Mouse (Mus musculus) liver, adult 2 months (tissue): ENCODE data around the gene Neurog2. TPM values are rescaled to one million over a fixed set of nuclear protein-coding genes. Genes with fewer than 3 reads are reported as not detected.
A peak's percentile ranks its signal among the peaks of the same experiment; 100 is the strongest.

Experiments
- DNase-seq: peaks from one replicate; pipeline ENCODE4 v3.0.0-alpha.2; 2011; ENCODE audit warnings: low read depth, low spot score; ENCODE audit errors: extremely low read depth
- H3K27ac ChIP-seq: fragments of 200-500 bp; replicated peaks from 2 replicates; pipeline ENCODE4 v1.5.1; 2012; ENCODE audit warnings: low read depth, mild to moderate bottlenecking, control low read depth, inconsistent platforms, low read length; ENCODE audit not compliant: insufficient read depth
- H3K27me3 ChIP-seq: fragments of 200-500 bp; 2 replicates; pipeline ENCODE4 v1.6.1; 2012; ENCODE audit warnings: mild to moderate bottlenecking, moderate library complexity, low read length, inconsistent platforms; ENCODE audit not compliant: control insufficient read depth, insufficient read depth
- H3K36me3 ChIP-seq: fragments of 200-500 bp; 2 replicates; pipeline ENCODE4 v1.6.1; 2012; ENCODE audit warnings: low read length, inconsistent platforms; ENCODE audit not compliant: control insufficient read depth, insufficient read depth
- H3K4me1 ChIP-seq: fragments of 200-500 bp; 2 replicates; pipeline ENCODE4 v1.6.1; 2011; ENCODE audit warnings: low read length; ENCODE audit not compliant: control insufficient read depth, insufficient read depth
- H3K4me3 ChIP-seq: fragments of 200-500 bp; 2 replicates; pipeline ENCODE4 v1.5.1; 2011; ENCODE audit warnings: low read depth, mild to moderate bottlenecking, control low read depth, low read length, moderate library complexity; ENCODE audit not compliant: insufficient read depth
- H3K79me2 ChIP-seq: fragments of 200-500 bp; 2 replicates; pipeline ENCODE4 v1.6.1; 2012; ENCODE audit warnings: inconsistent platforms, mild to moderate bottlenecking, low read length, moderate library complexity; ENCODE audit not compliant: control insufficient read depth, insufficient read depth
- H3K9ac ChIP-seq: fragments of 200-500 bp; 2 replicates; pipeline ENCODE4 v1.6.1; 2012; ENCODE audit warnings: low read depth, mild to moderate bottlenecking, control low read depth, inconsistent platforms, low read length
- CTCF ChIP-seq: fragments of 200-500 bp; IDR thresholded peaks from 2 replicates; pipeline ENCODE4 v1.5.1; 2011; ENCODE audit warnings: low read depth, low read length, control low read depth
- POLR2A ChIP-seq: fragments of 200-500 bp; IDR thresholded peaks from 2 replicates; pipeline ENCODE4 v1.6.1; 2011; ENCODE audit warnings: low read length, control low read depth; ENCODE audit not compliant: insufficient read depth; ENCODE audit errors: extremely low read depth
- WGBS: fragments of 180-500 bp; shearing (Covaris S2); methylation state at CpG from one replicate; pipeline ENCODE4 v1.1.7; 2018; 5-methylcytosine and 5-hydroxymethylcytosine counted together
- polyA plus RNA-seq: library from polyadenylated mRNA; depleted of rRNA; stranded (reverse); fragments of >200 nt; gene quantifications from 2 replicates; pipeline ENCODE4 v1.2.3, GENCODE M21; 2012
- total RNA-seq: library from RNA; depleted of rRNA; stranded (reverse); fragments of >200 nt; gene quantifications from 2 replicates; pipeline ENCODE4 v1.2.3, GENCODE M21; 2014

Gene Neurog2
- total and polyA plus RNA-seq, 2 experiments, result not detected

DNA sequence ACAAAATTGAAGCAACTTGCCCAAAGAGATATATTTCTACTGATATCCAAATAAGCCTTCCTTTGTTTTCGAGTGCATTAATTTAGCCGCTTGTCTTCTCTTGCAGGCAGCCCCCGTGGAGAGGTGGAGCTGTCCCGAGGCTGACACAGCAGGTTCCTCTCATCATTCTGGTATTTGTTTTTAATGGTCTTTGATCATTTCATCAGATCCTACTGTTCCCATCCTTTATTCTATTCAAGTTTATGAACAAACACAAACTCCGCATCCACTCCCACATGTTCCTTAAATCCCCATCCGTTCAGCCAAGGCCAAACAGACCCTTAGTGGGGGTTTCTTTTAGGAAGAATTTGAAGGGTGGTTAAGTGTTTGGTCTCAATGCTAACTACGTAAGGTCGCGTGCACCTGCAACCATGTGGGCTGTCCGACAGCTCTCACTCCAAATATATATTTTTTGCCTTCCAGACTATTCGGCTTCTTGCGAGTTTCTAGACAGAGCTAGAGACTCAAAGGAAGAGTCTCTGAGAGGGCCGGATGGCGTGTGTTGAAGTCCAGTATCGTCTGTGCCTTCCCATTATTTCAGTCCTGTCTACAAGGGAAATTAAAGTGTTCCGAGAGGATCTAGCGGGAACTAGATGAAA lies 2.1 kb upstream of the Neurog2 start:
- 13% methylated on average over 17 of the region's 17 CpGs for WGBS
- TF ChIP-seq POLR2A, result no peak
- TF ChIP-seq CTCF, result no peak
- Histone ChIP-seq H3K36me3 (no peaks in the 10 kb centered on the region), H3K4me3 (no peak overlapping the region), H3K27ac (no peak overlapping the region), H3K27me3 (peaks cover 44% of the 10 kb centered on the region), H3K9ac (no peak overlapping the region), H3K4me1 (peaks cover 10% of the 10 kb centered on the region; the same call in 1 of the 2 replicates), H3K79me2 (no peaks in the 10 kb centered on the region)
- no peak for DNase-seq

DNA sequence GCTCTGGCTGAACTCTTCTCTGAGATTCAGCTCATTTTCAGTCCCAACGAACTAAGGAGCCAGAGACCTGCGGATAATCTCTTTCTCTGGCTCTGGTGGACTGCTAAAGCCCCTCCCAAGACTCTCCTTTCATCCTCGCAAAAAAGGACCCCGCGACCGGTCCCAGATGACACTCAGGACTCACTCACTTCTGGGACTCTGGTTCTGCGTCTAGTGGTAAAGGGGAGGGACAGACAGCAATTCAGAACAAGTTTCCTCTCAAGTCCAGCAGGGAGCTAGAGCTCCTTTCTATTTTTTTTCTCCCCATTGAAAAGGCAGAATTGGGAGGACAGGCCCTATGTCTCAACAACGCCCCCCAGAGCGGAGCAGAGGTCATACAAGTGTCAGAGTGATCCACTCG lies 1.4 kb upstream of the Neurog2 start:
- no peak for TF ChIP-seq CTCF
- no peak for TF ChIP-seq POLR2A
- H3K27me3 ChIP-seq, result peaks cover 42% of the 10 kb centered on the region
- WGBS, result 5% methylated on average over 10 of the region's 10 CpGs

DNA sequence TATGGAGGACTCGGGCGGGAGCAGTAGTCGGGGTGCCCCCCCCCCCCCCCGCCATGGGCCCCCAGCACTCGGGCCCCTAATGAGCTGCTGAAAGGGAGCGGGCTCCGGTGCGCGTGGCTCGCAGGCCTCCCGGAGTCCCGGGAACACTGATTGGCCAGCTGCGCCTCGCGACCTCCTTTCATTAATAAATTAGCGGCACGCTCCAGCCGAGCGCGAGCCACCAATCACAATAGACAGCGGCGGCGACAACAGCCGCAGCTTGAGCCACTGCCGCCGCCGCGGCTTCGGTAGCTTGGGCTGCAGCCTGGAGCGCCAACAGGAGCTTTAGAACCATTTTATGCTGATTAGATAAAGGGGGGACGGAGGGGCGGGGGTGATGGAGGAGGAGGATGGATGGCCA lies 404 bp upstream of the Neurog2 start:
- H3K79me2 ChIP-seq, result no peaks in the 10 kb centered on the region
- H3K27ac ChIP-seq, result no peak overlapping the region
- WGBS, result 1% methylated on average over 32 of the region's 32 CpGs
- no peak for DNase-seq
- peaks cover 10% of the 10 kb centered on the region; the same call in 1 of the 2 replicates for H3K4me1 ChIP-seq
- H3K27me3 ChIP-seq, result peaks cover 36% of the 10 kb centered on the region
- TF ChIP-seq POLR2A (no peak), CTCF (no peak)
- H3K4me3 ChIP-seq, result peak overlapping the region; percentile 47; the same call in 1 of the 2 replicates
- H3K36me3 ChIP-seq, result no peaks in the 10 kb centered on the region
- no peak overlapping the region for H3K9ac ChIP-seq

More for the DNA sequence above, 1.4 kb upstream of the Neurog2 start:
- Histone ChIP-seq H3K4me3 (no peak overlapping the region), H3K9ac (no peak overlapping the region), H3K79me2 (no peaks in the 10 kb centered on the region), H3K36me3 (no peaks in the 10 kb centered on the region), H3K4me1 (peaks cover 10% of the 10 kb centered on the region; the same call in 1 of the 2 replicates), H3K27ac (no peak overlapping the region)
- DNase-seq, result no peak

DNA sequence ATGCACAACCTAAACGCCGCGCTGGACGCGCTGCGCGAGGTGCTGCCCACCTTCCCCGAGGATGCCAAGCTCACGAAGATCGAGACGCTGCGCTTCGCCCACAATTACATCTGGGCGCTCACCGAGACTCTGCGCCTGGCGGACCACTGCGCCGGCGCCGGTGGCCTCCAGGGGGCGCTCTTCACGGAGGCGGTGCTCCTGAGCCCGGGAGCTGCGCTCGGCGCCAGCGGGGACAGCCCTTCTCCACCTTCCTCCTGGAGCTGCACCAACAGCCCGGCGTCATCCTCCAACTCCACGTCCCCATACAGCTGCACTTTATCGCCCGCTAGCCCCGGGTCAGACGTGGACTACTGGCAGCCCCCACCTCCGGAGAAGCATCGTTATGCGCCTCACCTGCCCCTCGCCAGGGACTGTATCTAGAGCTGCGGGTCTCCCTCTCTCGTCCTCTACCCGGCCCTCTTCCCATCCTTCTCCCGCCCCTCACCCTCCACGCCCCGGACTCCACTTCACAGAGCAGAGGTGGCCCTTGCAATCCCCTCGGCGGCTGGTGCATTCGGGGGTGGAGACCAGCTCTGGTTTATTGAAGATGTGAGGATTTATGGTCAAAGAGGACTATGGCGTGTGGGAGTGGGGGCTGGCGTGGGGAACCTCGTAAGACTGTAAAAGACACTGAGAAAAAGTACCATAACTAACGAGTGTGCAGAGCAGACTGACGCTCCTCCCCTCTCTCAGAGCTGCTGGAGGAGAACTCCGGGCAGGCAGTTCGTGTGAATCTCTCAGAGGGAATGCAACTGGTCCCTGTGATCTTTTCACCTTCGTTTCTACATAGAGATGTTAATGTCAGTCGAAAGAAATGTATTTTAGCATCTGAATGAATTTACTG lies 1.4 kb downstream of the Neurog2 start:
- H3K9ac ChIP-seq, result no peak overlapping the region
- peak; percentile 11 for DNase-seq
- peaks cover 10% of the 10 kb centered on the region; the same call in 1 of the 2 replicates for H3K4me1 ChIP-seq
- no peaks in the 10 kb centered on the region for H3K36me3 ChIP-seq
- WGBS, result 2% methylated on average over 58 of the region's 58 CpGs
- no peak for TF ChIP-seq POLR2A
- TF ChIP-seq CTCF, result peak; percentile 81
- H3K4me3 ChIP-seq, result peak overlapping the region; percentile 32; the same call in 1 of the 2 replicates
- peaks cover 28% of the 10 kb centered on the region for H3K27me3 ChIP-seq
- no peaks in the 10 kb centered on the region for H3K79me2 ChIP-seq
- no peak overlapping the region for H3K27ac ChIP-seq

DNA sequence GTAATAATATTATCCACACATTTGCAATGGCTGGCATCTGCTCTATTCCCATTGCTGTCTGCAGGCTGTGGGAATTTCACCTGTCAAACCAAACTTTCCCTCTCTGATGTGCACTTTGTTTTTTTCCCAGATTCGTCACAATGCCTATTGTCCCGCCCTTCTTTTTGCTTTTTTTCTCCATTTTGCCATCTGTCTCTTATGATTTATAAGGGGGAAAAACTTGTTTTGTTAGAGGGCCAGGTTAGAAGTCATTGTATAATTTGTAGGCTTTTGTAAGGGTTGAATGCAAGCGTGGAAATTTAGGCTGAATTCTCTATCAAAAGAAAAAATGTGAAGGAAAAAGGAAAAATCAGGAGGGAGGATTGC lies 2.0 kb downstream of the Neurog2 start:
- H3K36me3 ChIP-seq, result no peaks in the 10 kb centered on the region
- H3K4me1 ChIP-seq, result peaks cover 10% of the 10 kb centered on the region; the same call in 1 of the 2 replicates
- peaks cover 34% of the 10 kb centered on the region for H3K27me3 ChIP-seq
- TF ChIP-seq CTCF (no peak), POLR2A (no peak)
- no peak overlapping the region for H3K27ac ChIP-seq
- 15% methylated on average over 3 of the region's 3 CpGs for WGBS
- no peak overlapping the region for H3K4me3 ChIP-seq
- DNase-seq, result no peak
- H3K9ac ChIP-seq, result no peak overlapping the region
- H3K79me2 ChIP-seq, result no peaks in the 10 kb centered on the region
